Mouse (Mus musculus) layer of hippocampus, adult 8-10 months (tissue): ENCODE data around the gene Pdzd2. TPM values are rescaled to one million over a fixed set of nuclear protein-coding genes. Genes with fewer than 3 reads are reported as not detected.
A peak's percentile ranks its signal among the peaks of the same experiment; 100 is the strongest.

Experiments used
- DNase-seq, 2 experiments: peaks; one replicate each; pipeline ENCODE4 v3.0.0; 2022; ENCODE audit warnings: low spot score in 2 of 2
- total RNA-seq, 4 experiments: library from RNA; stranded (reverse); gene quantifications; 2 replicates each; pipeline ENCODE4 v1.2.4; 2022

The Pdzd2 gene
- total RNA-seq, 4 experiments from 2014 or later, result 45.8 to 56.3 (median 53.1) TPM

GRCm38 (mm10) chr15:12675366-12675765, 64.4 kb downstream of the Pdzd2 start:
- no peak for DNase-seq

GRCm38 (mm10) chr15:12674026-12674425, 65.7 kb downstream of the Pdzd2 start:
- DNase-seq, result no peak

GRCm38 (mm10) chr15:12667760-12668520, 71.8 kb downstream of the Pdzd2 start:
- no peak for DNase-seq

- no peak for DNase-seq
Measured at GRCm38 (mm10) chr15:12665946-12666345, 73.8 kb downstream of the Pdzd2 start.

GRCm38 (mm10) chr15:12663351-12663750, 76.4 kb downstream of the Pdzd2 start:
- DNase-seq, result no peak

GRCm38 (mm10) chr15:12660320-12660719, 79.4 kb downstream of the Pdzd2 start:
- DNase-seq, result no peak

GRCm38 (mm10) chr15:12655959-12656662, 83.6 kb downstream of the Pdzd2 start:
- DNase-seq, result no peak

GRCm38 (mm10) chr15:12655316-12655715, 84.4 kb downstream of the Pdzd2 start:
- no peak for DNase-seq

GRCm38 (mm10) chr15:12652336-12653031, 87.2 kb downstream of the Pdzd2 start:
- DNase-seq, result no peak

- no peak for DNase-seq
Measured at GRCm38 (mm10) chr15:12650236-12650635, 89.5 kb downstream of the Pdzd2 start.

- no peak for DNase-seq
Measured at GRCm38 (mm10) chr15:12649674-12650073, 90.0 kb downstream of the Pdzd2 start.

GRCm38 (mm10) chr15:12649131-12649530, 90.6 kb downstream of the Pdzd2 start:
- no peak for DNase-seq

- DNase-seq, result peak; percentile 33 to 38
Measured at GRCm38 (mm10) chr15:12640755-12641154, 99.0 kb downstream of the Pdzd2 start.

GRCm38 (mm10) chr15:12639776-12640175, 99.9 kb downstream of the Pdzd2 start:
- DNase-seq, result no peak

GRCm38 (mm10) chr15:12639181-12639580, 100.5 kb downstream of the Pdzd2 start:
- no peak for DNase-seq

- no peak for DNase-seq
Measured at GRCm38 (mm10) chr15:12638370-12639030, 101.2 kb downstream of the Pdzd2 start.

- no peak for DNase-seq
Measured at GRCm38 (mm10) chr15:12637511-12637910, 102.2 kb downstream of the Pdzd2 start.

GRCm38 (mm10) chr15:12636386-12636785, 103.3 kb downstream of the Pdzd2 start:
- DNase-seq, result no peak

GRCm38 (mm10) chr15:12634921-12635320, 104.8 kb downstream of the Pdzd2 start:
- DNase-seq, result no peak

- no peak for DNase-seq
Measured at GRCm38 (mm10) chr15:12629164-12629563, 110.6 kb downstream of the Pdzd2 start.

GRCm38 (mm10) chr15:12628451-12628850, 111.3 kb downstream of the Pdzd2 start:
- no peak for DNase-seq

- no peak for DNase-seq
Measured at GRCm38 (mm10) chr15:12626930-12627329, 112.8 kb downstream of the Pdzd2 start.
